Mouse (Mus musculus): ENCODE measurements around the gene Rnf220.

Rnf220 gene

DNA sequence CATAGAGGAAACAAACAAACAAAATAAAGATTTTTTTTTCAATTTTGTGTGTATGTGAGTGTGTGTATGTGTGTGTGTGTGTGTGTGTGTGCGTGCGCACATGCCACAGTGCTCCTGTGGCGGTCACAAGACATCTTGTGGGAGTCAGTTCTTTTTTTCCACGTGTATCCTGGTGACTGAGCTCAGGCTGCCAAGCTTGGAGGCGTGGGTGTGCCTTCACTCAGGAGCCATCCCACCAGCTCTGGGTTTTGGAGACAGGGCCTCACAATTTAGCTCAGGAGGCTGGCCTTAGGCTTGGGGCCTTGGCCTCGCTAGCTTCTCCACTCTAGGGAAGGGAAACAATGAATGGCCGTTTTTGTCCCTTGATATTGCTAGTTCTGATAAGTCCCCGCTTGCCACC is 272.7 kb downstream of the Rnf220 start:
- DNase-seq (ENCODE audit: low read depth, low spot score): no peak

GRCm38 (mm10) chr4:117223001-117223400 is 273.9 kb downstream of the Rnf220 start:
- DNase-seq (ENCODE audit: low read depth, low spot score): no peak

GRCm38 (mm10) chr4:117221836-117222235 is 275.0 kb downstream of the Rnf220 start:
- no peak for DNase-seq (ENCODE audit: low read depth, low spot score)
